Mouse (Mus musculus) E14TG2a.4 (cell line): ENCODE results near the gene Auts2.

Source experiments
- H3K27me3 ChIP-seq: 2 replicates; pipeline ENCODE4 v1.6.1; 2014; ENCODE audit warnings: low read length, control low read depth; ENCODE audit not compliant: insufficient read depth
- H3K36me3 ChIP-seq: 2 replicates; pipeline ENCODE4 v1.6.1; 2014; ENCODE audit warnings: low read length, control low read depth; ENCODE audit not compliant: insufficient read depth
- H3K4me1 ChIP-seq: replicated peaks from 2 replicates; pipeline ENCODE4 v1.6.1; 2014; ENCODE audit warnings: low read depth, low read length, control low read depth
- H3K4me3 ChIP-seq: replicated peaks from 2 replicates; pipeline ENCODE4 v1.5.1; 2014; ENCODE audit warnings: mild to moderate bottlenecking, low read length
- H3K9me3 ChIP-seq: 2 replicates; pipeline ENCODE4 v1.6.1; 2014; ENCODE audit warnings: low read length, control low read depth
- CTCF ChIP-seq: conservative IDR thresholded peaks from 2 replicates; pipeline ENCODE4 v1.5.1; 2014; ENCODE audit warnings: low read length
- NANOG ChIP-seq: IDR thresholded peaks from 2 replicates; pipeline ENCODE4 v1.6.1; 2014; ENCODE audit warnings: borderline replicate concordance, low read length, mixed read lengths
- POU5F1 ChIP-seq: IDR thresholded peaks from 2 replicates; pipeline ENCODE4 v1.6.1; 2014; ENCODE audit warnings: low read length, borderline replicate concordance

Gene Auts2

DNA sequence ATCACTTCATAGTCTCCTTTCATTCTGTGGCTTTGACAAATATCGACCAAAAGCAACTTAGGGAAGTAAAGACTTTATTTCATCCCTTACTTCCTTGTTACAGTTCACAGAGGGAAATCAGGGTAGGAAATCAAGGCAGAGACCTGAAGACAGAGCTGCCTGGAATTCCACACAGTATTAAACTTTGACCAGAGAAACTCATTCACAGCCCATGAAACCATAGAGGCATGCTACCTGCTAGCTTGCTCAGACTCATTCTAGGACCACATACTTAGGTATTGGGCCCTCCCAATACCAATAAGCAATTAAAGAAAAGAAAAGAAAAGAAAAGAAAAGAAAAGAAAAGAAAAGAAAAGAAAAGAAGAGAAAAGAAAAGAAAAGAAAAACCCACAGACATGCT lies 38.3 kb downstream of the Auts2 start:
- Histone ChIP-seq H3K27me3 (peaks cover 2% of the 10 kb centered on the region), H3K4me3 (no peak overlapping the region), H3K36me3 (no peaks in the 10 kb centered on the region), H3K4me1 (peaks cover 36% of the 10 kb centered on the region), H3K9me3 (no peaks in the 10 kb centered on the region)
- no peak for TF ChIP-seq POU5F1
- TF ChIP-seq CTCF = no peak

DNA sequence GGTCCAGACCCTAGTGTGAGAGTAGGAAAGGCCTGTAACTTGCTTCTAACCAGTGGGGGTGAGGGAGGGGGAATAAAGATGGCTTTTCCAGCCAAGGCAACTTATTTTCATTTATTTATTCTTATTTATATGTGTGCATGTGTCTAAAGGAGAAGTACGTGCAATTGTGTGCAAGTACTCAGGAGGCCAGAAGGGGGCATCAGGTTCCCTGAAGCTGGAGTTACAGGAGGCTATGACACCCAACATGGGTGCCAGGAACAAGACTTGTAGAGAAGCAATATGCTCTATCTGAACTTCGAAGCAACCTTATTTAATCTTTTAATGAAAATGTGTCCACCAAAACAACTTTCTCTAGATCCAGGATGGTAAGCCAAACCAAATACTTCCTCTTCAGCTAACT lies 39.7 kb downstream of the Auts2 start:
- Histone ChIP-seq H3K4me3 (no peak overlapping the region), H3K27me3 (peaks cover 5% of the 10 kb centered on the region), H3K9me3 (no peaks in the 10 kb centered on the region), H3K4me1 (peaks cover 34% of the 10 kb centered on the region), H3K36me3 (no peaks in the 10 kb centered on the region)
- no peak for TF ChIP-seq NANOG
- TF ChIP-seq CTCF = peak; percentile 47

DNA sequence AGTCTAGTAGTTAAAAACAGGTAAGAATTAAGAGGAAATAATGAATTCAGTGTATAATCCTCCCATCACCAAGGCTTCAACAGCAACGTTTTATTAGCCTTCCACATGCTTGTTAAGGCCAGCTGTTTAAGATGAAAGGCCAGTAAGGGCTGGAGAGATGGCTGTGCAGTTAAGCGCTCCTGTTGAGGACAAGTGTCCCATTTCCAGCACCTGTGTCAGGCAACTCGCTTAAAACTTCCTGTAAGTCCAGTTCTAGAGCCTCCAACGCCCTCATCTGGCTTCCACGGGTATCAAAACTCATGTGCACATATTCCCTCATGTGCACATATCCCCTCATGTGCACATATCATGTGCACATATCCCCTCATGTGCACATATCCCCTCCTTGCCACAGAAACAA lies 41.1 kb downstream of the Auts2 start:
- Histone ChIP-seq H3K27me3 (peaks cover 5% of the 10 kb centered on the region), H3K9me3 (no peaks in the 10 kb centered on the region), H3K36me3 (no peaks in the 10 kb centered on the region), H3K4me1 (peaks cover 33% of the 10 kb centered on the region), H3K4me3 (no peak overlapping the region)
- TF ChIP-seq NANOG (no peak), CTCF (no peak), POU5F1 (no peak)

DNA sequence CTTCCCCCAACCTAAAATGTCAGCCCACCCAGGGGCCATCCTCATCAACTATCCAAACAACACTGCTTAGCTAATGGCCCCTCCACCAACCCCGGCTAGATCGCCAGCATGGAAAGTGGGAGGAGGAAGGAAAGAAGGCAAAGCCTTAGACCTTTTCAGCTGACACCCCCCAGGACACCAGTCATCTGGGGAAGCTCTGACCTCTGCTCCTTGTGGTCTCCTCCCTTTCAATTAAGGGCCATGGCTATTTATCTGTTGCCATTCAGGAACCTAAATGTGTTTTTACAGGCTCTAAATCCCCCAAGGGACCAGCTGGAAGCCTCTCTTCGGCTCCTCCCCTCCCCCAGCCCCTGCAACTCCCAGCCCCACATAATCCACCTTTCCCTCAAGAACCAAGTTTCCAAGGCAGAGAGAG lies 42.3 kb downstream of the Auts2 start:
- 0 out of 2 replicates have a peak overlapping the region, but pooled peaks have one; percentile 17 for H3K4me3 ChIP-seq
- H3K36me3 ChIP-seq = no peaks in the 10 kb centered on the region
- TF ChIP-seq CTCF (no peak), NANOG (peak; percentile 73)

DNA sequence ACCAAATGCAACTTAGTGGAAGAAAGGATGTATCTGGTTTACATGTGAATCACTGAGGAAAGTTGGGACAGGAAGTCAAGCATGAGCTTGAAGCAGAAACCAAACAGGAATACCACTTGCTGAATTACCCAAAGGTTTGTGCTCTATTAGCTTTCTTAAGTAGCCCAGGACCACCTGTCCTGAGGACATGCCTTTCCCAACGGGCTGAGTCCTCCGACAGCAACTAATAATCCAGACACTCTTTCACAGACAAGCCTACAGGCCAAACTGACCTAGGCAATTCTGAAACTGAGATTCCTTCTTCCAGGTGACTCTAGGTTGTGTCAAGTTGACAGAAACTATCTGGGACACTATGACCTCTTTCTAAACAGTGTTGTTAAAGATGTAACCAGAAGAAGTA lies 44.2 kb downstream of the Auts2 start:
- TF ChIP-seq CTCF (no peak), POU5F1 (no peak), NANOG (no peak)
- peaks cover 5% of the 10 kb centered on the region for H3K27me3 ChIP-seq
- no peaks in the 10 kb centered on the region for H3K36me3 ChIP-seq
- no peak overlapping the region for H3K4me3 ChIP-seq
- H3K4me1 ChIP-seq = peaks cover 36% of the 10 kb centered on the region
- no peaks in the 10 kb centered on the region for H3K9me3 ChIP-seq

More for the DNA sequence above, 42.3 kb downstream of the Auts2 start:
- Histone ChIP-seq H3K4me1 (peaks cover 36% of the 10 kb centered on the region), H3K27me3 (peaks cover 5% of the 10 kb centered on the region), H3K9me3 (no peaks in the 10 kb centered on the region)

DNA sequence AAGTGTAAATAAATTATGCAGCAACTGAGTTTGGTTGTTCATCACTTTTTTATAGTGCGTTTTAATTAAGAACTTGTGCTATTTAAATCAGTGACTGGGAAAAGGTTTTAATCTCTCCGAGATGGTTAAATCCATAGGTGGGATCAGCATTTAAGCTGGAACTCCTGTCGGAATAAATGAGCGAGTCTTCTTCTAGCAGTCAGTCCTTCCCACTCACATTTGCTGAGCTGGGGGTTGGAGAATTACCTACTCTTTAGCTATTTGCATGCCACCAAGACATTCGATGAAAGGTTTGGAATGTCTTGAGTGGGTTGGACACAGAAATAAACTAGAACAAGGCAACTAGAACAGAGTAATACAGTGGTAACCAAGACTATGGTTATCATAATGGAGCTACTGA lies 45.1 kb downstream of the Auts2 start:
- Histone ChIP-seq H3K36me3 (no peaks in the 10 kb centered on the region), H3K4me1 (peaks cover 36% of the 10 kb centered on the region)
- no peak for TF ChIP-seq CTCF
- no peak for TF ChIP-seq NANOG
- TF ChIP-seq POU5F1 = no peak

DNA sequence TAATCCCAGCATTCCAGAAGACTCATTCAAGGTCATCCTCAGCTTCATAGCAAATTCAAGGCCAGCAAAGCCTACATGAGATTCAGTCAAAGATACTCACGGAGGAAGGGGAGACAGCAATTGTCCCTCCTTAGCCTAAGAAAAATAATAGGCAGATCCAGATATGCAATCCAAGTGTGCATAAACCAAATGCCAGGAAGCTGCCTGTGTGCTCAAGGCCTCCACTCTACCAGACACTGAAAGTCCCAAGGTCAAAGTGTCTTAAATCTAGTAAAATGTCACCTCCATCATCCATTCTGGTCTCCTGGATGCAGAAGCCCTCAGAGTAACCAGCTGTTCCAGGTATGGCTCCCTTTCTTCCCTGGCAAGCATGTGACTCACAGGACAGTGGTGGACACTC lies 50.4 kb downstream of the Auts2 start:
- TF ChIP-seq NANOG = no peak
- no peak for TF ChIP-seq CTCF
- no peak for TF ChIP-seq POU5F1

More for the DNA sequence above, 45.1 kb downstream of the Auts2 start:
- peaks cover 5% of the 10 kb centered on the region for H3K27me3 ChIP-seq
- H3K4me3 ChIP-seq = no peak overlapping the region
- no peaks in the 10 kb centered on the region for H3K9me3 ChIP-seq

DNA sequence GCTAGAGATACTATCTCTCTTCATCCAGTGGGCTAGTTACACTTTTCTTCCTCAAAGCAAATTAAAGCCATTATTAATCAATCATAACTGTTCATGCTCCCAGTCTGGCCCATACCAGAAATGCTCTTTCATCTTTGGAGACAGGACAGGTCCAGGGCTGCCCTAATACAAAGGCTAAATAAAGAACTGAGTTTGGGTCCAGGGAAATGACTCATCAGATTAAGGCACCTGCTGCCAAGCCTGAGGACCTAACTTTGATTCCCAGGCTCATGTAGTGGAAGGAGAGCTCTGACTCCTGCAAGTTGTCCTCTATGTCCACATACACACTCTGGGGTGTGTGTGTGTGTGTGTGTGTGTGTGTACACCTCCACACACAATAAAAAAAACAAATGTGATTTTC lies 51.1 kb downstream of the Auts2 start:
- H3K27me3 ChIP-seq = peaks cover 5% of the 10 kb centered on the region; the same call in 1 of the 2 replicates
- peaks cover 14% of the 10 kb centered on the region for H3K4me1 ChIP-seq
- H3K36me3 ChIP-seq = no peaks in the 10 kb centered on the region
- H3K4me3 ChIP-seq = no peak overlapping the region
- H3K9me3 ChIP-seq = no peaks in the 10 kb centered on the region
- TF ChIP-seq NANOG (no peak), POU5F1 (no peak), CTCF (no peak)

More for the DNA sequence above, 50.4 kb downstream of the Auts2 start:
- Histone ChIP-seq H3K4me1 (peaks cover 14% of the 10 kb centered on the region), H3K4me3 (no peak overlapping the region), H3K27me3 (peaks cover 5% of the 10 kb centered on the region; the same call in 1 of the 2 replicates), H3K36me3 (no peaks in the 10 kb centered on the region), H3K9me3 (no peaks in the 10 kb centered on the region)

DNA sequence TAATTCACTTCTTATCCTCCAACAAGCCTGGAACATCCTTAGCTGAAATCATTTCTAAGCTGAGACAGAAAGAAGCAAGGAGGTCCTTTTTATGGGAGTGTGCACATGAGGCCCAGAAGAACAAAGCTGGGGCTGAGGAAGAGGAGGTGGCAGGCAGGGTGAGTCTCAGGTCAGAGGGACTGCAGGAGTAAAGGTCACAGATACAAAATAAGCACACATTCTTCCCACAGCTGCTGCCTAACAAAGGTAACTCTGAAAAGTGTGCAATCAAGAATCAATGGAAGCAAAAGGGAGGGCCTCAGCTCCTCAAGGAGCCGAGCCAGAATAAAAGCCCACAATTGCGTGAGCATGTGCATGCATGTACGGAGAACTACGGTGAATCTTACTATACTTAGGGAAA lies 51.6 kb downstream of the Auts2 start:
- Histone ChIP-seq H3K27me3 (peaks cover 5% of the 10 kb centered on the region; the same call in 1 of the 2 replicates), H3K4me1 (peaks cover 12% of the 10 kb centered on the region), H3K4me3 (no peak overlapping the region), H3K36me3 (no peaks in the 10 kb centered on the region), H3K9me3 (no peaks in the 10 kb centered on the region)
- TF ChIP-seq NANOG (no peak), POU5F1 (no peak), CTCF (no peak)
